Mouse (Mus musculus) activated CD4-positive, CD25-positive, alpha-beta regulatory T cell (primary cell): Measurements from ENCODE around the gene Scgb2b27. TPM values are rescaled to one million over a fixed set of nuclear protein-coding genes. Genes with fewer than 3 reads are reported as not detected.

Experiments used
- polyA plus RNA-seq, 2 experiments: library from polyadenylated mRNA; unstranded; fragments of 100-300 nt; shearing (Covaris generic); gene quantifications; one replicate each; pipeline ENCODE4 v1.2.1; 2017

Gene Scgb2b27
- polyA plus RNA-seq: not detected

GRCm38 (mm10) chr7:34013842-34014241 is at the start of gene Scgb2b27:
Scgb2b27 (minus strand) TSS chr7:34013942.

GRCm38 (mm10) chr7:34021183-34021582 is 7.4 kb upstream of the Scgb2b27 start, which contains the start of gene Scgb1b27:
Scgb1b27 (plus strand) TSS chr7:34021483.

Other genes with a start within 250 kb of the Scgb2b27 start
- gene Scgb2b26, start 68.9 kb downstream of the Scgb2b27 start, polyA plus RNA-seq: not detected
- not detected for gene Scgb1b27, start 7.5 kb upstream of the Scgb2b27 start, polyA plus RNA-seq
- gene Scgb1b30, start 81.5 kb upstream of the Scgb2b27 start, polyA plus RNA-seq: not detected
- under 1 TPM in 1 of 2 experiments, not detected in 1; 0.55 TPM for gene Wtip, start 119.3 kb upstream of the Scgb2b27 start, polyA plus RNA-seq
- gene Uba2, start 155.7 kb upstream of the Scgb2b27 start, polyA plus RNA-seq: 100 to 1,000 TPM; 132 to 139 TPM
- gene Pdcd2l, start 182.7 kb upstream of the Scgb2b27 start, polyA plus RNA-seq: 10 to 100 TPM; 39.3 to 50.2 TPM
- gene Gpi1, start 216.4 kb upstream of the Scgb2b27 start, polyA plus RNA-seq: 100 to 1,000 TPM; 289 to 354 TPM
- gene Gm6096, start 237.1 kb upstream of the Scgb2b27 start, polyA plus RNA-seq: under 1 TPM in 1 of 2 experiments, not detected in 1; 0.57 TPM